Mouse (Mus musculus) spleen, adult 2 months (tissue): Measurements from ENCODE around the gene Epor.

Experiments
- CTCF ChIP-seq: fragments of 200-500 bp; IDR thresholded peaks from 2 replicates; pipeline ENCODE4 v1.5.1; 2011; ENCODE audit warnings: mild to moderate bottlenecking, inconsistent platforms; ENCODE audit not compliant: insufficient read depth, insufficient read length, insufficient replicate concordance; ENCODE audit errors: extremely low read depth
- POLR2A ChIP-seq: fragments of 200-500 bp; IDR thresholded peaks from 2 replicates; pipeline ENCODE4 v1.6.1; 2011; ENCODE audit warnings: low read depth, low read length, inconsistent platforms

- TF ChIP-seq POLR2A (no peak), CTCF (no peak)
Observed at GRCm38 (mm10) chr9:21925034-21925433, 38.3 kb downstream of the Epor start.
